Mouse (Mus musculus) megakaryocyte, embryonic 14.5 days (primary cell): ENCODE measurements around the gene Arl13b.

ENCODE experiments used
- FLI1 ChIP-seq: IDR thresholded peaks from 2 replicates; pipeline ENCODE4 v1.6.1; 2012; ENCODE audit warnings: low read length, inconsistent platforms, mixed read lengths
- GATA1 ChIP-seq: IDR thresholded peaks from 3 replicates; pipeline ENCODE4 v1.6.1; 2012; ENCODE audit warnings: mixed read lengths, low read length, inconsistent platforms, borderline replicate concordance

DNA sequence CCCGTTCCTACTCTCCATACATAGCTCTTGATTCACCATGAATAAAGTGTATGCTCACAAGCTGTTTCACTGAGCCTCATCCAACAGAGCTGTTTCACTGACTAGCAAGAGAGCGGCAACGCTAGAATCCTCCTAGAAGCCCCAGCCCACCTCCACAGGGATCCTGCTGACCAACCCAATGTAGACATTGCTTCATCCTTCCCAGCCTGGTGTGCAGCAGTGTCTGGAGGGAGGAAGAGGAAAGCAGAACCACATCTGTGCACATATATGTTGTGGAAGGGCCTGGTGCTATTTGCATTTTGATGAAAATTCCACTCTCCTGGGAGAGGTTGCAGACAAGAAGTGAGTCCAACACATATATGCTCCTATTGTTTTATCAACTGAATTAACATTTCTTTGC lies 42.2 kb downstream of the Arl13b start:
- no peak for TF ChIP-seq GATA1
- no peak for TF ChIP-seq FLI1
